Mouse (Mus musculus) stomach, embryonic 16.5 days (tissue): Measurements from ENCODE around the gene Bcl6. TPM values are rescaled to one million over a fixed set of nuclear protein-coding genes. Genes with fewer than 3 reads are reported as not detected.

Source experiments
- ATAC-seq: fragments of 200-750 bp; cut with Nextera tagmentation; 2 replicates; pipeline ENCODE4 v1.8.0; 2017; ENCODE audit warnings: moderate number of reproducible peaks, moderate TSS enrichment; ENCODE audit not compliant: insufficient read depth, low FRiP score
- H3K27ac ChIP-seq: fragments of 300-500 bp; sonication (generic); 2 replicates; pipeline ENCODE4 v1.5.1; 2014; ENCODE audit warnings: low read length
- H3K27me3 ChIP-seq: fragments of 300-500 bp; sonication (generic); 2 replicates; pipeline ENCODE4 v1.6.1; 2014; ENCODE audit warnings: low read length, control low read depth, mixed read lengths; ENCODE audit not compliant: control insufficient read depth, insufficient read depth
- H3K36me3 ChIP-seq: fragments of 300-500 bp; sonication (generic); 2 replicates; pipeline ENCODE4 v1.6.1; 2014; ENCODE audit warnings: low read length; ENCODE audit not compliant: control insufficient read depth, insufficient read depth
- H3K4me1 ChIP-seq: fragments of 300-500 bp; sonication (generic); 2 replicates; pipeline ENCODE4 v1.6.1; 2014; ENCODE audit warnings: low read length, control low read depth, mixed read lengths; ENCODE audit not compliant: control insufficient read depth, insufficient read depth
- H3K4me2 ChIP-seq: fragments of 300-500 bp; sonication (generic); 2 replicates; pipeline ENCODE4 v1.6.1; 2014; ENCODE audit warnings: low read depth, low read length, mixed read lengths
- H3K4me3 ChIP-seq: fragments of 300-500 bp; sonication (generic); replicated peaks from 2 replicates; pipeline ENCODE4 v1.5.1; 2014; ENCODE audit warnings: mild to moderate bottlenecking, low read length
- H3K9ac ChIP-seq: fragments of 300-500 bp; sonication (generic); 2 replicates; pipeline ENCODE4 v1.6.1; 2014; ENCODE audit warnings: low read length
- H3K9me3 ChIP-seq: fragments of 300-500 bp; sonication (generic); replicated peaks from 2 replicates; pipeline ENCODE4 v1.6.1; 2016; ENCODE audit warnings: low read length, control low read depth; ENCODE audit not compliant: control insufficient read depth
- WGBS: fragments of 180-500 bp; shearing (Covaris S2); extraction: QIAGEN DNeasy Blood & Tissue Kit; methylation state at CpG from one replicate; pipeline ENCODE4 v1.1.7; 2014; 5-methylcytosine and 5-hydroxymethylcytosine counted together
- polyA plus RNA-seq: library from polyadenylated mRNA; unstranded; fragments of >200 nt; fragmentation: Nextera tagmentation; extraction: Ambion mirVana; gene quantifications from 2 replicates; pipeline ENCODE4 v1.2.1, GENCODE M21; 2015

The Bcl6 gene
- polyA plus RNA-seq, 1 experiment from 2014 or later: 1.5 TPM

DNA sequence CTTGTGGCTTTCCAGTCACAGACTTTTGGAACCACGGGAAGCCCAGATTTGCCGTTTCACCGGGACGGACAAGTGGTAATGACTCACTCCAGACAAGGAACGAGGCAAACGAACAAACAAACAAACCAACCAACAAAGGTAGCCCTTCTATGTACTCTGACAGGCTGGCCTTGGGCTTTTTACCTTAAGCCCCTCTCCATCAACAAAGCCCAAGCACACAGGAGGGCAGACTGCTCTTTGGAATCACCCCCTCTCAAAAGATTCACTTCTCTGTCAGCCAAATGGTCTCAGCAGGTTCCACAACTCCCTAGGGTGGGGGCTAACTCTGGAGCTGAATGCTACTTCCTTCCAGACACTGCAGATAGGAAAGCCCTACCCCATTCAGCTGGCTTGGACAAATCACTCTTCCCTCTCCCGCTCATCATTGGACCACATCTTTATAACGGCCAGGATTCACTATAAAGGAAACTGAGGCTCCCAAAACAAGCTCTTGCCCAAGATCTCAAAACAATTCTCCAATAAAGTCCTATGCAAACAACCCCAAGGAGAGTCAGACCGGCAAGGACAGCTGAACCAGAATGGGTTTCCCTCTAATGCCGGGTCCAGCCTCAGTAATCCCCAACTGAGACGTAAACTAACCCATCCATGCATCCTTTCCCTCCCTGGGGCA is 8.3 kb downstream of the Bcl6 start:
- H3K9ac ChIP-seq: peak overlapping the region; percentile 63
- 26% methylated on average over 11 of the region's 11 CpGs for WGBS
- H3K9me3 ChIP-seq: no peaks in the 10 kb centered on the region
- H3K4me1 ChIP-seq: peaks cover 26% of the 10 kb centered on the region
- H3K27me3 ChIP-seq: 0 out of 2 replicates have a peak, but pooled peaks cover 3% of the 10 kb centered on the region
- peak overlapping the region; percentile 99 for H3K4me2 ChIP-seq
- no peaks in the 10 kb centered on the region for H3K36me3 ChIP-seq
- no peak for ATAC-seq
- no peak overlapping the region for H3K27ac ChIP-seq
- peak overlapping the region; percentile 43 for H3K4me3 ChIP-seq

DNA sequence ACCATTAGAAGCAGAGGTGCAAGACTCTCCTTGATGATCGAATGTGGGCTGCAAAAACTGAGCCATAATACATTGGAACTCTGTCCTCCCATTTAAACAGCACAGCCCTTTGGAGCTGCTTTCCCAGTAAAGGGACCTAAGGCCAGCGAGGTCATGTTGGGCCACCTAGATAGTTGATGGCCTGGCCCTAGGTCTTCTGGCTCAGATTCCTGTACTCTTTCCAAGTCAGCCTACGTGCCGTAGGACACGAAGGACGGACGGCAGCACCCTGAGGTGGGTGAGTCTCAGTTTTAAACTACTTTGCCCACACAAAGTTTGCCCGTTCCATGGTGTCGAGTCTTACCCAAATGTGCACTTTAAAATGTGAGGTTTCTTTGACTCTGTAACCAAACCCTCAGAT is 9.2 kb downstream of the Bcl6 start:
- 92% methylated on average over 9 of the region's 9 CpGs for WGBS
- no peak for ATAC-seq
- Histone ChIP-seq H3K9me3 (no peaks in the 10 kb centered on the region), H3K36me3 (no peaks in the 10 kb centered on the region), H3K9ac (no peak overlapping the region), H3K4me1 (peaks cover 26% of the 10 kb centered on the region), H3K4me2 (no peak overlapping the region), H3K27ac (no peak overlapping the region), H3K27me3 (0 out of 2 replicates have a peak, but pooled peaks cover 3% of the 10 kb centered on the region), H3K4me3 (no peak overlapping the region)

DNA sequence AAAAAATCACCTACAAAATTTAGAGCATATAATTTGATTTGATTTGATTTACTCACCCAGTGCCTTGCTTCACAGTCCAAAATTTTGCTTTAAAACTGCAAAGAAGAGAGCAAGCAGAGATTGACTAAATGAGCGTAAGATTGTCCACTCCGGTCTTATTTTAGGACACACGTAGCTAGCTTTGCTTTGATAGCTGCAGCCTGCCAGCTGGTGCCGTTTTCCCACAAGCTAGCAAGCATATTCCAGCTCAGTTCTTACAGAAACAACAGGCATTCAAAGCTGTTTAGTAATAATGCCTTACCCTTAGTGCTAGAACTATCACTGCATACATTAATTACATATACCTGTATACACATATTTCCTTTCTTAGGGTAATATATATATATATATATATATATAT is 10.2 kb downstream of the Bcl6 start:
- Histone ChIP-seq H3K4me3 (no peak overlapping the region), H3K9me3 (no peaks in the 10 kb centered on the region), H3K36me3 (no peaks in the 10 kb centered on the region), H3K4me1 (peaks cover 21% of the 10 kb centered on the region), H3K27me3 (0 out of 2 replicates have a peak, but pooled peaks cover 3% of the 10 kb centered on the region), H3K4me2 (no peak overlapping the region), H3K27ac (no peak overlapping the region), H3K9ac (no peak overlapping the region)
- WGBS: 78% methylated on average over 4 of the region's 4 CpGs
- ATAC-seq: no peak

DNA sequence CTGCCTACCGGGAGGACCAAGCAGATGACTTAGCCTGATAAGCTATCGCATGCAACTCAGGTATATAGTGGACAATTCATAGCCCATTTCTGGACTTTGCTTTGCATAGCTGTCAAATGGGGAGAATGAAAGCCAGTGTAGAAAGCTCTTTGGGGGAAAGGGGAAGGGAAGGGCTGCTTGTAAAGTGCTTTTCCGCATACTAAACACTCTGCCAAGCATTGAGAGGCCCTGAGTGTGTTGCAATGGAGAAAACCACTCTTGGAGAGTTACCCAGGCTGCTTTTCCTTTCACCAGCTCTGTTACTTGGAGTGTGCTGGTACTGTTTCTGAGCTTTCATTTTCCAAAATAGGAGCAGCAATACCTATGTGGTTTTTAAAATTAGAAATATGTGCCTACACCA is 10.9 kb downstream of the Bcl6 start:
- Histone ChIP-seq H3K9me3 (no peaks in the 10 kb centered on the region), H3K4me2 (no peak overlapping the region), H3K27ac (no peak overlapping the region), H3K4me1 (peaks cover 20% of the 10 kb centered on the region), H3K9ac (no peak overlapping the region), H3K27me3 (0 out of 2 replicates have a peak, but pooled peaks cover 3% of the 10 kb centered on the region), H3K4me3 (no peak overlapping the region), H3K36me3 (no peaks in the 10 kb centered on the region)
- ATAC-seq: no peak
- 81% methylated on average over 3 of the region's 3 CpGs for WGBS

DNA sequence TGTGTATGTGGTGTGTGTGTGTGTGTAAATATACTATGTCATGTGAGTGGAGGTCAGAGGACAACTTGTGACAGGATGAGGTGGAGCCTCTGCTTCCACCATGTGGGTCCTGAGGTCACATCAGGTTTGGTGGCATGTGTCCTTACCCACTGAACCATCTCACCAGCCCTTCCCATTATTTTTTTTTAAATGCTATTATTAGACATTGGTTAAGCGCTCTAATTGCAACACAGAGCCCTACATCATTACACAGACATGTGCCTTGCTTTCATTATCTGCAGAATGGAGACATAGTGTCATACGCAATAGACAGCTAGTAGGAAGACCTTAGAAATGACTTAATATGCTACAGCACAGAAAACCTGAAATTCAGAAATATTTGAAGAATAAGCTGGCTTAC is 12.5 kb downstream of the Bcl6 start:
- 87% methylated on average over 2 of the region's 2 CpGs for WGBS
- no peak overlapping the region for H3K4me2 ChIP-seq

DNA sequence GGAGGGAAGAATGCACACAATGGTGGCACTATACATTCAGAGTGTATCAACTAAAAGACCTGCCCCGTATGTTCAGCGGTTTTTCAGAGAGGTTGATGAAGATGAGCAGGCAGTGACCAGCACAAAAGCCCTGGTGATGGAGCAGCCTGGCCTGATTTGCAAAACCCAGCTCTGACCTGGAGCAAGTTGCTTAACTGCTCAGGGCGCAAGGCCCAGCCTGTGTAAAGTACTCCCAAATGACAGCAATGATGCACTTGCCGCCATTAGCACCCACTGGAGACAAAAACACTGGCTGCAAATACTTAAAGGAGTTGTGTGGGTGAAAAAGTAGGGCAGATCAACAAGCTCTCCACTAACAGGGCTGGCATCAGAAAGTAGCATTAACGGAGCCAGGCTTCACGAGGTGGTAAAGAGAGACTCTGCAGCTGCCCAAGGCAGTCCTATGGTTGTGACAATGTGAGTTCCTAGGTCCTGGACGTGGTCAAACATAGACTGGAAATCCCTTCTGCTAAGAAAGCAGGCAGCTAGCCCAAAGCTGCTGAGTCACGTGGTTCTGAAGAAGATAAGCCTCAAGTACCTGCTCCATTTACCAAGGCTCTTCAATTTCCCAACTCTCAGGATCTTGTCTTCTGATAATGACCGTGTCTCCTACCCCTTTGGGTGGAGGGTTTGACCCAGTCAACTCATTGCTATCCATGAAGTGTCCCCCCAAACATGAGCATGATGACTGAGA is 14.9 kb downstream of the Bcl6 start:
- no peak overlapping the region for H3K27ac ChIP-seq
- H3K4me3 ChIP-seq: no peak overlapping the region
- H3K4me2 ChIP-seq: no peak overlapping the region
- no peak overlapping the region for H3K9ac ChIP-seq
- no peaks in the 10 kb centered on the region for H3K27me3 ChIP-seq
- H3K9me3 ChIP-seq: no peaks in the 10 kb centered on the region
- H3K36me3 ChIP-seq: no peaks in the 10 kb centered on the region
- no peak for ATAC-seq
- 88% methylated on average over 9 of the region's 9 CpGs for WGBS
- H3K4me1 ChIP-seq: no peaks in the 10 kb centered on the region

More for the DNA sequence above, 12.5 kb downstream of the Bcl6 start:
- H3K9ac ChIP-seq: no peak overlapping the region
- no peak overlapping the region for H3K27ac ChIP-seq
- H3K27me3 ChIP-seq: 0 out of 2 replicates have a peak, but pooled peaks cover 3% of the 10 kb centered on the region
- H3K36me3 ChIP-seq: no peaks in the 10 kb centered on the region
- no peaks in the 10 kb centered on the region for H3K9me3 ChIP-seq
- no peak overlapping the region for H3K4me3 ChIP-seq
- ATAC-seq: no peak
- peaks cover 10% of the 10 kb centered on the region; the same call in 1 of the 2 replicates for H3K4me1 ChIP-seq

DNA sequence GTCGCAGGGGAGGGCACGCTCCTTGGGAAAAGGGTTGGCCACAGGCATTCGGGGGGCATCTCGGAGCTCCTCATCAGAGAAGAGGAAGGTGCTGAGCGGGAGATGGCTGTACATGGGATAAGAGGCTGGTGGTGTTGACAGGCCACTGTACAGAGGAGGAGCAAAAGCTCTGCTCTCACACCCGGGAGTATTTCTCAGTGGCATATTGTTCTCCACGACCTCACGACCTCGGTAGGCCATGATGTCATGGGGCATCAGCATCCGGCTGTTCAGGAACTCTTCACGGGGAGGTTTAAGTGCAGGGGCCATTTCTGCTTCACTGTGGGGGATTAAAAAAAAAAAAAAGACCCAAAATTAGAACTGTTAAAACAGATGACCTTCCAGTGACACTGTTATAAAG is 15.8 kb downstream of the Bcl6 start:
- peaks cover 3% of the 10 kb centered on the region for H3K36me3 ChIP-seq
- no peak overlapping the region for H3K4me2 ChIP-seq
- no peak overlapping the region for H3K27ac ChIP-seq
- no peak for ATAC-seq
- no peak overlapping the region for H3K9ac ChIP-seq
- no peak overlapping the region for H3K4me3 ChIP-seq
- no peaks in the 10 kb centered on the region for H3K9me3 ChIP-seq
- no peaks in the 10 kb centered on the region for H3K4me1 ChIP-seq
- WGBS: 81% methylated on average over 11 of the region's 11 CpGs
- no peaks in the 10 kb centered on the region for H3K27me3 ChIP-seq

DNA sequence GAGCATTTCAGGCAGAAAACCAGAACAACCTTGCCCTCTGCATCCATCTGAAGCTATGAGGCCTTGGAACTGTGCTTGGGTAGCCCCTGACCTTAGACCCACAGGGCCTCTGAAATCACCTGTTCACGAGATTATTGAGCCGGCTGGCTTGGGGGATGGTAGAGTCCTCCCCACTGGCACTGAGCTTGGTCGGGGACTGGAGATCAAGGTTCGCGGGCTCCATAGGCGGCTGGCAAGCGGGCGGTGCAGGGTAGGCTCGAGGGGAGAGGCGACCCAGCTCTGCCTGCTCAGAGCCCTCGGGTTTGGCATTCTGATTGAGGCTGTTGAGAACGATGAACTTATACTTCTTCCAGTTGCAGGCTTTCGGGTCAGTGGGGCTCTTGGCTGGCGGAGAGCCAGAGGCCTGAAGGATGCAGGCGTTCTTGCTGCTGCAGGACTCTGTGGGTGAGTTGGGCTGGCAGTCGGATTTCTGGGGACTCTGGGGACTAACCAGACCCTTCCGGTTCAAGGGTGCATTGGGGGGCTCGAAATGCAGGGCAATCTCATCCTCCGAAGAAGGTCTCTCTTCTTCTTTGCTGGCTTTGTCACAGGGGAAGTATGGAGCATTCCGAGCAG is 16.4 kb downstream of the Bcl6 start:
- Histone ChIP-seq H3K4me3 (no peak overlapping the region), H3K4me1 (no peaks in the 10 kb centered on the region), H3K27ac (no peak overlapping the region), H3K4me2 (no peak overlapping the region), H3K9ac (no peak overlapping the region), H3K27me3 (no peaks in the 10 kb centered on the region), H3K36me3 (peaks cover 6% of the 10 kb centered on the region), H3K9me3 (no peaks in the 10 kb centered on the region)
- peak; percentile 57; the same call in 1 of the 2 replicates for ATAC-seq
- WGBS: 72% methylated on average over 20 of the region's 20 CpGs

DNA sequence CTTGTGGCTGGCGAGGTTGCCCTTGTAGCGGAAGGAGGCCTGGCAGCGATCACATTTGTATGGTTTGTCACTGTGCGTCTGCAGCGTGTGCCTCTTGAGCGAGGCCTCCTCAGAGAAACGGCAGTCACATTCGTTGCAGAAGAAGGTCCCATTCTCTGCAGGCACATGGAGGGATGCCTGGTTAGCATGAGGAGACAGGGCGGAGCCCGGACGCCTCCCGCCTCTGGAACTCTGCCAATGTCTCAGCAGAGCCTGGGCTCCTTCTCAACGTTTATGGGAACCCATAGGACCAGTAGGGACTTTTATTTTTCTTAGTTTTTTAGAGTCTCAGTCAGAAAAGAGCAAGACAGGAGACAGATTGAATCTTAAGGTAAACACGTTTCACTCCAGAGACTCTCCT is 18.7 kb downstream of the Bcl6 start:
- no peak for ATAC-seq
- Histone ChIP-seq H3K4me1 (no peaks in the 10 kb centered on the region), H3K27ac (no peak overlapping the region), H3K9ac (no peak overlapping the region), H3K9me3 (no peaks in the 10 kb centered on the region), H3K4me3 (no peak overlapping the region), H3K27me3 (no peaks in the 10 kb centered on the region), H3K4me2 (no peak overlapping the region), H3K36me3 (peaks cover 6% of the 10 kb centered on the region)
- 66% methylated on average over 14 of the region's 14 CpGs for WGBS
